Mouse (Mus musculus): ENCODE results near the gene Smim13.

DNA sequence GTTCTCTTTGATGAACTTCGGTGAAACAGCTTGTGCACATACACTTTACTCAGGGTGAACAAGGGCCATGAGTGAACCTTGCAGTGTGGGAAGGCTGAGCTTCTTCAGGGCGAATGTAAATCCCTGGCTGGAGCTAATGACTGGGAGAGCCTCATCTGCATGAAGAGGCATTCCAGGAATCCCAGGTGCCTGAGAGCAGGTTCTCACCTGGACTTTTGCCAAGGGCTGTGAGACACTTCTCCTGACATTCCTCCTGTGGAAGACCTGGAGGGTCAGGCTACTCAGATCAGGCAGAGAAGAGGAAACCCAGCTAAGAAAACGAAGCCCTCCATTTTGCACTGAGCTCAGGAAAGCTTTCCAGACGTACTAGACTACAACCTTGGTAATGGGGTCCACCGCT is 31.1 kb downstream of the Smim13 start:
- TF ChIP-seq POLR2A (IDR thresholded peaks at IDR 0.05; ENCODE audit: low read depth, low read length), result no peak
- TF ChIP-seq CTCF (conservative IDR thresholded peaks at IDR 0.05; ENCODE audit: insufficient read depth, insufficient read length, low read depth, low read length), result no peak

Data from kidney, adult 2 months (tissue).